Mouse (Mus musculus) cerebral cortex, adult 2 months (tissue): ENCODE data around the gene Cd300c2.

Experiments used
- WGBS: fragments of 180-500 bp; shearing (Covaris S2); methylation state at CpG from one replicate; pipeline ENCODE4 v1.1.7; 2018; 5-methylcytosine and 5-hydroxymethylcytosine counted together

The Cd300c2 gene

GRCm38 (mm10) chr11:115001474-115002040 is at the start of gene Cd300c2:
Gene Cd300c2, minus strand, starts transcription at chr11:115001880.
- 84% methylated on average over 7 of the region's 7 CpGs for WGBS

- WGBS = 31% methylated on average over 3 of the region's 3 CpGs
Observed at GRCm38 (mm10) chr11:115049282-115049895, 47.7 kb upstream of the Cd300c2 start.

GRCm38 (mm10) chr11:115048259-115048658 is 46.6 kb upstream of the Cd300c2 start, which contains the start of gene Cd300ld3:
Gene Cd300ld3, minus strand, starts transcription at chr11:115048409.
- 66% methylated on average over 2 of the region's 2 CpGs for WGBS

- WGBS = no CpG with 5 or more reads among the region's 6 CpGs
Observed at GRCm38 (mm10) chr11:115037669-115038068, 36.0 kb upstream of the Cd300c2 start, which contains the start of gene Cd300ld5. Gene Cd300ld5, minus strand, starts transcription at chr11:115037769.

GRCm38 (mm10) chr11:115026912-115027311 is 25.2 kb upstream of the Cd300c2 start, which contains the start of gene Cd300ld4:
Gene Cd300ld4, minus strand, starts transcription at chr11:115027012.
- no CpG with 5 or more reads among the region's 6 CpGs for WGBS

- no CpG with 5 or more reads among the region's 7 CpGs for WGBS
Observed at GRCm38 (mm10) chr11:115016093-115016492, 14.4 kb upstream of the Cd300c2 start, which contains the start of gene Cd300ld2. Gene Cd300ld2, minus strand, starts transcription at chr11:115016193.

GRCm38 (mm10) chr11:115004070-115004469 is 2.4 kb upstream of the Cd300c2 start:
- WGBS = 81% methylated on average over 5 of the region's 5 CpGs

- 85% methylated on average over 4 of the region's 4 CpGs for WGBS
Observed at GRCm38 (mm10) chr11:114989793-114990192, 11.9 kb downstream of the Cd300c2 start, which contains the start of gene Cd300ld. Gene Cd300ld, minus strand, starts transcription at chr11:114989922.

GRCm38 (mm10) chr11:114981866-114982265 is 19.8 kb downstream of the Cd300c2 start:
- WGBS = 45% methylated on average over 4 of the region's 4 CpGs

- 71% methylated on average over 10 of the region's 10 CpGs for WGBS
Observed at GRCm38 (mm10) chr11:114972726-114973125, 29.0 kb downstream of the Cd300c2 start.

GRCm38 (mm10) chr11:114968752-114969207 is 32.9 kb downstream of the Cd300c2 start, which contains the start of gene Cd300c:
Gene Cd300c, minus strand, starts transcription at chr11:114969157.
- WGBS = 85% methylated on average over 9 of the region's 9 CpGs

- 55% methylated on average over 3 of the region's 3 CpGs for WGBS
Observed at GRCm38 (mm10) chr11:114965182-114965828, 36.4 kb downstream of the Cd300c2 start.

- WGBS = 76% methylated on average over 1 of the region's 1 CpGs
Observed at GRCm38 (mm10) chr11:114960369-114960768, 41.3 kb downstream of the Cd300c2 start.
